Mouse (Mus musculus) hindbrain, embryonic 13.5 days (tissue): ENCODE data around the gene Hivep3. TPM values are rescaled to one million over a fixed set of nuclear protein-coding genes. Genes with fewer than 3 reads are reported as not detected.

Source experiments
- ATAC-seq: fragments of 200-750 bp; cut with Nextera tagmentation; 2 replicates; pipeline ENCODE4 v1.8.0; 2017; ENCODE audit warnings: moderate TSS enrichment; ENCODE audit not compliant: low FRiP score
- H3K27ac ChIP-seq: fragments of 300-500 bp; sonication (generic); 2 replicates; pipeline ENCODE4 v1.5.1; 2015; ENCODE audit warnings: inconsistent platforms, mild to moderate bottlenecking, moderate library complexity
- H3K27me3 ChIP-seq: fragments of 300-500 bp; sonication (generic); 2 replicates; pipeline ENCODE4 v1.6.1; 2015; ENCODE audit warnings: mild to moderate bottlenecking, inconsistent platforms
- H3K36me3 ChIP-seq: fragments of 300-500 bp; sonication (generic); 2 replicates; pipeline ENCODE4 v1.6.1; 2015; ENCODE audit warnings: mild to moderate bottlenecking, inconsistent platforms
- H3K4me1 ChIP-seq: fragments of 300-500 bp; sonication (generic); replicated peaks from 2 replicates; pipeline ENCODE4 v1.6.1; 2015; ENCODE audit warnings: inconsistent platforms
- H3K4me2 ChIP-seq: fragments of 300-500 bp; sonication (generic); 2 replicates; pipeline ENCODE4 v1.6.1; 2015; ENCODE audit warnings: inconsistent platforms, mild to moderate bottlenecking, moderate library complexity
- H3K4me3 ChIP-seq: fragments of 300-500 bp; sonication (generic); 2 replicates; pipeline ENCODE4 v1.5.1; 2015; ENCODE audit warnings: mild to moderate bottlenecking, inconsistent platforms
- H3K9ac ChIP-seq: fragments of 300-500 bp; sonication (generic); 2 replicates; pipeline ENCODE4 v1.6.1; 2015; ENCODE audit warnings: mild to moderate bottlenecking, inconsistent platforms
- H3K9me3 ChIP-seq: fragments of 300-500 bp; sonication (generic); 2 replicates; pipeline ENCODE4 v1.6.1; 2016; ENCODE audit warnings: inconsistent platforms
- WGBS: fragments of 180-500 bp; shearing (Covaris S2); methylation state at CpG from one replicate; pipeline ENCODE4 v1.1.7; 2015; 5-methylcytosine and 5-hydroxymethylcytosine counted together
- polyA plus RNA-seq: library from polyadenylated mRNA; unstranded; fragments of >200 nt; fragmentation: Nextera tagmentation; extraction: Ambion mirVana; gene quantifications from 2 replicates; pipeline ENCODE4 v1.2.1, GENCODE M21; 2015

Gene Hivep3
- polyA plus RNA-seq, 1 experiment from 2014 or later = 12.8 TPM

GRCm38 (mm10) chr4:119762171-119762570 lies 28.6 kb downstream of the Hivep3 start:
- Histone ChIP-seq H3K27ac (no peak overlapping the region), H3K36me3 (no peaks in the 10 kb centered on the region), H3K27me3 (no peaks in the 10 kb centered on the region), H3K9ac (no peak overlapping the region), H3K9me3 (no peaks in the 10 kb centered on the region), H3K4me3 (no peak overlapping the region), H3K4me2 (no peak overlapping the region), H3K4me1 (no peaks in the 10 kb centered on the region)
- WGBS = 86% methylated on average over 2 of the region's 2 CpGs
- ATAC-seq = no peak

GRCm38 (mm10) chr4:119768046-119768445 lies 34.5 kb downstream of the Hivep3 start:
- H3K27me3 ChIP-seq = no peaks in the 10 kb centered on the region
- WGBS = 88% methylated on average over 3 of the region's 3 CpGs
- no peak overlapping the region for H3K4me3 ChIP-seq
- no peak overlapping the region for H3K27ac ChIP-seq
- no peaks in the 10 kb centered on the region for H3K4me1 ChIP-seq
- H3K9me3 ChIP-seq = no peaks in the 10 kb centered on the region; the same call in 1 of the 2 replicates
- H3K4me2 ChIP-seq = no peak overlapping the region
- no peaks in the 10 kb centered on the region for H3K36me3 ChIP-seq
- H3K9ac ChIP-seq = no peak overlapping the region
- ATAC-seq = no peak

- Histone ChIP-seq H3K9me3 (no peaks in the 10 kb centered on the region; the same call in 1 of the 2 replicates), H3K4me1 (no peaks in the 10 kb centered on the region), H3K4me2 (no peak overlapping the region), H3K36me3 (no peaks in the 10 kb centered on the region), H3K27me3 (no peaks in the 10 kb centered on the region), H3K4me3 (no peak overlapping the region), H3K9ac (no peak overlapping the region), H3K27ac (no peak overlapping the region)
- ATAC-seq = no peak
- 84% methylated on average over 3 of the region's 3 CpGs for WGBS
Observed at GRCm38 (mm10) chr4:119775913-119776312, 42.3 kb downstream of the Hivep3 start.

- H3K9ac ChIP-seq = no peak overlapping the region
- no peak overlapping the region for H3K4me2 ChIP-seq
- H3K4me3 ChIP-seq = no peak overlapping the region
- 95% methylated on average over 3 of the region's 3 CpGs for WGBS
- H3K4me1 ChIP-seq = no peaks in the 10 kb centered on the region
- ATAC-seq = no peak
- H3K9me3 ChIP-seq = no peaks in the 10 kb centered on the region; the same call in 1 of the 2 replicates
- no peaks in the 10 kb centered on the region for H3K27me3 ChIP-seq
- no peaks in the 10 kb centered on the region for H3K36me3 ChIP-seq
- H3K27ac ChIP-seq = no peak overlapping the region
Observed at GRCm38 (mm10) chr4:119777146-119777545, 43.6 kb downstream of the Hivep3 start.

GRCm38 (mm10) chr4:119779561-119780400 lies 46.2 kb downstream of the Hivep3 start:
- Histone ChIP-seq H3K4me3 (no peak overlapping the region), H3K9me3 (no peaks in the 10 kb centered on the region), H3K9ac (no peak overlapping the region), H3K4me2 (no peak overlapping the region), H3K27ac (no peak overlapping the region), H3K36me3 (no peaks in the 10 kb centered on the region), H3K4me1 (no peaks in the 10 kb centered on the region), H3K27me3 (no peaks in the 10 kb centered on the region)
- 61% methylated on average over 5 of the region's 5 CpGs for WGBS
- no peak for ATAC-seq

- 90% methylated on average over 6 of the region's 6 CpGs for WGBS
- Histone ChIP-seq H3K9ac (no peak overlapping the region), H3K4me3 (no peak overlapping the region), H3K4me2 (no peak overlapping the region), H3K4me1 (no peaks in the 10 kb centered on the region), H3K27ac (no peak overlapping the region), H3K9me3 (no peaks in the 10 kb centered on the region), H3K36me3 (no peaks in the 10 kb centered on the region), H3K27me3 (no peaks in the 10 kb centered on the region)
- ATAC-seq = no peak
Observed at GRCm38 (mm10) chr4:119780881-119781280, 47.3 kb downstream of the Hivep3 start.

GRCm38 (mm10) chr4:119784959-119785358 lies 51.4 kb downstream of the Hivep3 start:
- Histone ChIP-seq H3K9ac (no peak overlapping the region), H3K4me3 (no peak overlapping the region), H3K4me2 (no peak overlapping the region), H3K27me3 (no peaks in the 10 kb centered on the region), H3K27ac (no peak overlapping the region), H3K9me3 (no peaks in the 10 kb centered on the region), H3K4me1 (no peaks in the 10 kb centered on the region), H3K36me3 (no peaks in the 10 kb centered on the region)
- no peak for ATAC-seq
- 93% methylated on average over 3 of the region's 3 CpGs for WGBS

- no peaks in the 10 kb centered on the region for H3K9me3 ChIP-seq
- H3K36me3 ChIP-seq = no peaks in the 10 kb centered on the region
- H3K9ac ChIP-seq = no peak overlapping the region
- H3K4me2 ChIP-seq = no peak overlapping the region
- H3K4me3 ChIP-seq = no peak overlapping the region
- H3K27me3 ChIP-seq = no peaks in the 10 kb centered on the region
- ATAC-seq = no peak
- H3K4me1 ChIP-seq = no peaks in the 10 kb centered on the region
- no peak overlapping the region for H3K27ac ChIP-seq
- whole genome bisulfite sequencing = 84% methylated on average over 2 of the region's 2 CpGs
Observed at GRCm38 (mm10) chr4:119786307-119786706, 52.7 kb downstream of the Hivep3 start.

GRCm38 (mm10) chr4:119786721-119787120 lies 53.1 kb downstream of the Hivep3 start:
- Histone ChIP-seq H3K9me3 (no peaks in the 10 kb centered on the region), H3K36me3 (no peaks in the 10 kb centered on the region), H3K27me3 (no peaks in the 10 kb centered on the region), H3K4me1 (no peaks in the 10 kb centered on the region), H3K4me2 (no peak overlapping the region), H3K4me3 (no peak overlapping the region), H3K9ac (no peak overlapping the region), H3K27ac (no peak overlapping the region)
- ATAC-seq = no peak
- 83% methylated on average over 1 of the region's 2 CpGs for WGBS

- no peak overlapping the region for H3K9ac ChIP-seq
- no peaks in the 10 kb centered on the region for H3K36me3 ChIP-seq
- H3K4me1 ChIP-seq = no peaks in the 10 kb centered on the region
- ATAC-seq = no peak
- no peaks in the 10 kb centered on the region for H3K9me3 ChIP-seq
- H3K27me3 ChIP-seq = no peaks in the 10 kb centered on the region
- H3K4me2 ChIP-seq = no peak overlapping the region
- H3K27ac ChIP-seq = no peak overlapping the region
- WGBS = 95% methylated on average over 6 of the region's 6 CpGs
- H3K4me3 ChIP-seq = no peak overlapping the region
Observed at GRCm38 (mm10) chr4:119788746-119789145, 55.2 kb downstream of the Hivep3 start.

- Histone ChIP-seq H3K9me3 (no peaks in the 10 kb centered on the region), H3K36me3 (no peaks in the 10 kb centered on the region), H3K9ac (no peak overlapping the region), H3K27me3 (no peaks in the 10 kb centered on the region), H3K27ac (no peak overlapping the region), H3K4me2 (no peak overlapping the region), H3K4me3 (no peak overlapping the region), H3K4me1 (no peaks in the 10 kb centered on the region)
- no peak for ATAC-seq
- 80% methylated on average over 9 of the region's 9 CpGs for WGBS
Observed at GRCm38 (mm10) chr4:119789495-119790148, 56.0 kb downstream of the Hivep3 start.

GRCm38 (mm10) chr4:119798891-119799290 lies 65.3 kb downstream of the Hivep3 start:
- no peak overlapping the region for H3K27ac ChIP-seq
- H3K9me3 ChIP-seq = no peaks in the 10 kb centered on the region
- WGBS = 80% methylated on average over 3 of the region's 3 CpGs
- no peak overlapping the region for H3K4me3 ChIP-seq
- H3K4me2 ChIP-seq = no peak overlapping the region
- H3K36me3 ChIP-seq = no peaks in the 10 kb centered on the region
- no peak overlapping the region for H3K9ac ChIP-seq
- no peaks in the 10 kb centered on the region for H3K27me3 ChIP-seq
- ATAC-seq = no peak
- no peaks in the 10 kb centered on the region for H3K4me1 ChIP-seq

- no peak overlapping the region for H3K27ac ChIP-seq
- H3K4me2 ChIP-seq = no peak overlapping the region
- 80% methylated on average over 2 of the region's 2 CpGs for WGBS
- H3K27me3 ChIP-seq = peaks cover 12% of the 10 kb centered on the region
- H3K4me1 ChIP-seq = no peaks in the 10 kb centered on the region
- no peaks in the 10 kb centered on the region for H3K36me3 ChIP-seq
- ATAC-seq = no peak
- H3K4me3 ChIP-seq = no peak overlapping the region
- no peak overlapping the region for H3K9ac ChIP-seq
- no peaks in the 10 kb centered on the region for H3K9me3 ChIP-seq
Observed at GRCm38 (mm10) chr4:119806556-119806955, 73.0 kb downstream of the Hivep3 start.
